Mouse (Mus musculus) heart, postnatal 14 days (tissue): ENCODE measurements around the gene Hace1. TPM values are rescaled to one million over a fixed set of nuclear protein-coding genes. Genes with fewer than 3 reads are reported as not detected.

Source experiments
- DNase-seq, 2 experiments: peaks; one replicate each; pipeline ENCODE4 v3.0.0; 2021 to 2022
- intact Hi-C: fragments of 180-260 bp; cut with DNase I; formaldehyde crosslinking; loops from one replicate; pipeline ENCODE4 v1.15.1; 2025
- microRNA-seq, 2 experiments: library from miRNA; unstranded; fragments of <30 nt; microRNA quantifications; one replicate each; pipeline ENCODE4 v1.2.0; 2021 to 2022
- total RNA-seq, 2 experiments: library from RNA; stranded (reverse); gene quantifications; 2 replicates each; pipeline ENCODE4 v1.2.3; 2021

Gene Hace1
- total RNA-seq, 2 experiments from 2014 or later = 7.9 to 10.8 TPM

DNA sequence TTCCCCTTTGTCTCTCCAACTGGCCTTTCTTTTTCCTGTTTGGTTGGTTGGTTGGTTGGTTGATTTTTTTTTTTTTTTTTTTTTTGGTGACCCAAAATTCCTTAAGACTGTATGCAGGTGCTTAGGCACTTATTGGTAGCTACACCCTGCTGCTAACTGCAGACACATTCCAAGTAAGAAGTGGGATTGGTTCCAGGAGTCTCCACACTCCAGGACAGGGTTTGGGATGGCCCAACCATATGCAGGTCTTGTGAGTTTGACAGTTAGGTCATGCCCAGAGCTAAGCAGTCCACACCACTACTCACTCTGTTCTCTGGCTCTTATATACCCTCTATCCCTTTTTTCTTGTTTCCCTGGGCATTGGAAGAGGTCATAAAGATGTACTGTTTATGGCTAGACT, 117.3 kb downstream of the Hace1 start:
- no peak for DNase-seq
- intact Hi-C loops = no loop called here

DNA sequence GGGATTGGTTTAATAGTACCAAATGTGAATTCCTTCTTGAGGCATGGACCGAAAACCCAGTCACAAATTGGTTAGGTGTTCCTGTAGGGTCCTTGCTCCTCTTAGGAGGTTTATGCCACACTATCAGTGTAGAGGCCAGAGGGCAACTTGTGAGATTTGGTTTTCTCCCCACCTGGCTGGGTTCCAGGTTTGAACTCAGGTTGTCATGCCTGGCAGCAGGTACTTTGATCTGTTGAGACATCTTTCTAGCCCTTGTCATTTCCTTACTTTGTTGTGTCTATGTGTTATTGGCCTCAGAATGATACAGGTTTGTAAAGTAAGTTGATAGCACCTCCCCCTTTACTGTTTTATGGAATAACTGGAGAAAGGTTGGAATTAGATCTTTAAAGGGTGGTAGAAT, 117.9 kb downstream of the Hace1 start:
- DNase-seq = no peak
- intact Hi-C loops = no loop called here

DNA sequence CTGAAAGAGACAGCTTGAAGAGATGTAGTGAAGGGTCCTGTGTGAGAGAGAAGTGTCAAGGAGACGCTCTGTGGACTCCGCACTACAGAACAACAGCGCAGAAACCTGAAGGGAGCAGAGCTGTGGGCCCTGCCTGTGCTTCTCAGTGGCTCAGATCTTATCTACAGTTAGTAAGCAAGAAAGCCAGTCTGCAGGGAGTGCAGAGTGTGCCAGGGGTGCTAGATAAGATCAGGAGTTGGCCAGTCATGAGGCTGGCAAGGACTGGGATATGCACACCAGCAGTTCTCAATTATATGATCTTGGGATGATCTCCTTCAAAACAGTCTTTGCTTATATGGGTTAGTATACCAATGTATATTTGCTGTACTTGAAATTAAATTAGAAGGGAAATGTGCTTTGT, 121.3 kb downstream of the Hace1 start:
- intact Hi-C loops = no loop called here
- DNase-seq = no peak

DNA sequence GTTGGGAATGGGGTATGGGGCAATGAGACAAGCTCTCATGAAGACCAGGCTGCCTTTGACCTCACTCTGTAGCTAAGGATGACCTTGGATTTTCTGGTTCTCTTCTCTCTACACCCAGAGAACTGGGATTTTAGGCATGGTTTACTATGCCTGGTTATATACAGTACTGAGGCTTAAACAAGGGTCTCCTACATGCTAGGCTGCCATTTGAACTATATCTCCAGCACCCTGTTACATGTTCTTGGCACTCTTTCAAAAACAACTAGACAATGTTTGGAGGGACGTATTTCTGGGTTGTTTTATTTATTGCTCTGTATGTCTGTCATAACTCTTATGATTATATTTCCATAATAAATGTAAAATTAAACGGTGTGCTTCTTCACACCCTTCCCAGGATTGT, 129.2 kb downstream of the Hace1 start:
- intact Hi-C loops = no loop called here
- DNase-seq = no peak

DNA sequence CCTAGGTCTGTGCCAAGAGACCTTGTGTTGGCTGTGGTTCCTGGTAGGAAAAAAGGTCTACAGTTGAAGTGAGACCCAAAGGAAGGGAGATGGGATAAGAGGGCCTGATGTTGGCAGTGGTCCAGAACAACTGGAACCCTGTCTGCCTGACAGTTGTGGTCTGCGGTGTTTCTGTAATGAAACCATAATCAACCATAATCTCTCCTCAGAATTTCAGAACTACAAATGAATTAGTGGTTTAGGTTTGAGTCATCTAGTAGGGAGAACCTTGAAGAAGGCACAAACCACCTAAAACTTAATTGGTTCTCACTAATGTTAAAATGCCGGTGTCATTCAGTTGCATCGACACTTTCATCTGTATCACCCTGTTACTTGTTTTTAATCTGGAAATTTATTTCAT, 133.2 kb downstream of the Hace1 start:
- intact Hi-C loops = no loop called here

DNA sequence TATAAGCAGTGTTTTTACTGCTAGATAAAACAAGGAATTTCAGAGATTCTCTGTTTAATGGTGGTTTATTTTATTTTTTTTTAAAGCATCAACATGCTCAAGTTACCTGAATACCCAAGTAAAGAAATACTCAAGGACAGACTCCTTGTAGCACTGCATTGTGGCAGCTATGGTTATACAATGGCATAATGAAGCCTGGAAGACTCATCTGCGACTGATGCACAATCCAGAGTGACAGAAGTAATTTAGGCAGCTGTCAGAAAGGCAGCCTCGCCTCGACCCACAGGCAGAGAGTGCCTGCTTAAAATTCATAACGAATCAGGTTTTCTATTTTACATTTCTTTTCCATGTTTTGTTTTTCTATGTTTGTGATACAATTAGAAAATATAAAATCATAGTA, 133.7 kb downstream of the Hace1 start:
- intact Hi-C loops = no loop called here
- DNase-seq = no peak

More for the DNA sequence above, 133.2 kb downstream of the Hace1 start:
- no peak for DNase-seq

Small RNA genes lying within 50 kb of the gene (microRNA-seq; reads per million reads assigned to microRNA genes)
- 0 reads per million in 2 experiments for gene Gm27731

Other genes with a start within 250 kb of the Hace1 start
- gene Bves, start 242.1 kb upstream of the Hace1 start, total RNA-seq = 10 to 100 TPM; 42.1 to 42.8 TPM
- gene Lin28b, start 91.4 kb upstream of the Hace1 start, total RNA-seq = under 1 TPM; 0.27 to 0.29 TPM